Mouse (Mus musculus) heart, embryonic 15.5 days (tissue): ENCODE data around the gene Gdnf. TPM values are rescaled to one million over a fixed set of nuclear protein-coding genes. Genes with fewer than 3 reads are reported as not detected.

ENCODE experiments used
- ATAC-seq: fragments of 200-750 bp; cut with Nextera tagmentation; replicated peaks from 2 replicates; pipeline ENCODE4 v1.8.0; 2017; ENCODE audit warnings: low read depth, moderate TSS enrichment; ENCODE audit not compliant: insufficient number of reproducible peaks, insufficient read depth, low FRiP score
- H3K27ac ChIP-seq: fragments of 300-500 bp; sonication (generic); 2 replicates; pipeline ENCODE4 v1.5.1; 2015; ENCODE audit warnings: mild to moderate bottlenecking, inconsistent platforms
- H3K27me3 ChIP-seq: fragments of 300-500 bp; sonication (generic); 2 replicates; pipeline ENCODE4 v1.6.1; 2015; ENCODE audit warnings: inconsistent platforms
- H3K36me3 ChIP-seq: fragments of 300-500 bp; sonication (generic); 2 replicates; pipeline ENCODE4 v1.6.1; 2015; ENCODE audit warnings: mild to moderate bottlenecking, inconsistent platforms
- H3K4me1 ChIP-seq: fragments of 300-500 bp; sonication (generic); replicated peaks from 2 replicates; pipeline ENCODE4 v1.6.1; 2015; ENCODE audit warnings: inconsistent platforms
- H3K4me2 ChIP-seq: fragments of 300-500 bp; sonication (generic); 2 replicates; pipeline ENCODE4 v1.6.1; 2015; ENCODE audit warnings: inconsistent platforms, mild to moderate bottlenecking, moderate library complexity
- H3K4me3 ChIP-seq: fragments of 300-500 bp; sonication (generic); 2 replicates; pipeline ENCODE4 v1.5.1; 2015; ENCODE audit warnings: mild to moderate bottlenecking, inconsistent platforms
- H3K9ac ChIP-seq: fragments of 300-500 bp; sonication (generic); 2 replicates; pipeline ENCODE4 v1.6.1; 2015; ENCODE audit warnings: mild to moderate bottlenecking, inconsistent platforms
- H3K9me3 ChIP-seq: fragments of 300-500 bp; sonication (generic); replicated peaks from 2 replicates; pipeline ENCODE4 v1.6.1; 2016; ENCODE audit warnings: inconsistent platforms
- WGBS: fragments of 180-500 bp; shearing (Covaris S2); methylation state at CpG from one replicate; pipeline ENCODE4 v1.1.7; 2015; ENCODE audit warnings: mixed read lengths; 5-methylcytosine and 5-hydroxymethylcytosine counted together
- polyA plus RNA-seq: library from polyadenylated mRNA; unstranded; fragments of >200 nt; fragmentation: Nextera tagmentation; extraction: Ambion mirVana; gene quantifications from 2 replicates; pipeline ENCODE4 v1.2.1, GENCODE M21; 2015

Gene Gdnf
- polyA plus RNA-seq, 1 experiment from 2014 or later: 0.21 TPM

- no peak overlapping the region for H3K27ac ChIP-seq
- no peaks in the 10 kb centered on the region for H3K27me3 ChIP-seq
- WGBS: 71% methylated on average over 5 of the region's 5 CpGs
- H3K4me2 ChIP-seq: no peak overlapping the region
- H3K4me1 ChIP-seq: no peaks in the 10 kb centered on the region
- H3K9ac ChIP-seq: no peak overlapping the region
- no peak overlapping the region for H3K4me3 ChIP-seq
- ATAC-seq: no peak
- H3K36me3 ChIP-seq: no peaks in the 10 kb centered on the region
- no peaks in the 10 kb centered on the region for H3K9me3 ChIP-seq
These were observed 52.7 kb downstream of the Gdnf start for GRCm38 (mm10) chr15:7863328-7863727.

- ATAC-seq: no peak
- 89% methylated on average over 3 of the region's 3 CpGs for WGBS
- H3K4me3 ChIP-seq: no peak overlapping the region
- no peak overlapping the region for H3K4me2 ChIP-seq
- no peaks in the 10 kb centered on the region for H3K36me3 ChIP-seq
- no peaks in the 10 kb centered on the region for H3K4me1 ChIP-seq
- H3K27me3 ChIP-seq: no peaks in the 10 kb centered on the region
- H3K27ac ChIP-seq: no peak overlapping the region
- no peak overlapping the region for H3K9ac ChIP-seq
- no peaks in the 10 kb centered on the region for H3K9me3 ChIP-seq
These were observed 54.7 kb downstream of the Gdnf start for GRCm38 (mm10) chr15:7865305-7865704.

- Histone ChIP-seq H3K4me3 (no peak overlapping the region), H3K27me3 (no peaks in the 10 kb centered on the region), H3K27ac (no peak overlapping the region), H3K9ac (no peak overlapping the region), H3K4me2 (no peak overlapping the region), H3K36me3 (no peaks in the 10 kb centered on the region), H3K4me1 (peaks cover under 1% of the 10 kb centered on the region; the same call in 1 of the 2 replicates), H3K9me3 (no peaks in the 10 kb centered on the region)
- ATAC-seq: no peak
- WGBS: 66% methylated on average over 5 of the region's 5 CpGs
These were observed 61.8 kb downstream of the Gdnf start for GRCm38 (mm10) chr15:7872473-7872872.

- Histone ChIP-seq H3K4me2 (no peak overlapping the region), H3K36me3 (no peaks in the 10 kb centered on the region), H3K9me3 (no peaks in the 10 kb centered on the region), H3K9ac (no peak overlapping the region), H3K4me3 (no peak overlapping the region), H3K27me3 (no peaks in the 10 kb centered on the region), H3K4me1 (peaks cover 4% of the 10 kb centered on the region; the same call in 1 of the 2 replicates), H3K27ac (no peak overlapping the region)
- ATAC-seq: no peak
- 69% methylated on average over 6 of the region's 6 CpGs for WGBS
These were observed 65.2 kb downstream of the Gdnf start for GRCm38 (mm10) chr15:7875879-7876278.

GRCm38 (mm10) chr15:7877560-7878467, 67.2 kb downstream of the Gdnf start:
- H3K27ac ChIP-seq: no peak overlapping the region
- no peak overlapping the region for H3K9ac ChIP-seq
- 55% methylated on average over 22 of the region's 22 CpGs for WGBS
- peak overlapping the region; percentile 30 for H3K4me2 ChIP-seq
- no peak overlapping the region for H3K4me3 ChIP-seq
- no peaks in the 10 kb centered on the region for H3K9me3 ChIP-seq
- no peak; the same call in 1 of the 2 replicates for ATAC-seq
- H3K27me3 ChIP-seq: no peaks in the 10 kb centered on the region
- H3K36me3 ChIP-seq: 0 out of 2 replicates have a peak, but pooled peaks cover 4% of the 10 kb centered on the region
- peaks cover 4% of the 10 kb centered on the region; the same call in 1 of the 2 replicates for H3K4me1 ChIP-seq

- no peaks in the 10 kb centered on the region for H3K9me3 ChIP-seq
- peaks cover 4% of the 10 kb centered on the region; the same call in 1 of the 2 replicates for H3K4me1 ChIP-seq
- ATAC-seq: no peak
- H3K27me3 ChIP-seq: no peaks in the 10 kb centered on the region
- WGBS: 89% methylated on average over 10 of the region's 10 CpGs
- 0 out of 2 replicates have a peak, but pooled peaks cover 7% of the 10 kb centered on the region for H3K36me3 ChIP-seq
- H3K4me2 ChIP-seq: no peak overlapping the region
- H3K9ac ChIP-seq: no peak overlapping the region
- H3K4me3 ChIP-seq: no peak overlapping the region
- H3K27ac ChIP-seq: no peak overlapping the region
These were observed 68.2 kb downstream of the Gdnf start for GRCm38 (mm10) chr15:7878861-7879260.

- H3K27ac ChIP-seq: no peak overlapping the region
- no peak overlapping the region for H3K4me2 ChIP-seq
- H3K4me3 ChIP-seq: no peak overlapping the region
- H3K27me3 ChIP-seq: no peaks in the 10 kb centered on the region
- H3K9me3 ChIP-seq: no peaks in the 10 kb centered on the region
- peaks cover 4% of the 10 kb centered on the region; the same call in 1 of the 2 replicates for H3K4me1 ChIP-seq
- H3K36me3 ChIP-seq: 0 out of 2 replicates have a peak, but pooled peaks cover 7% of the 10 kb centered on the region
- ATAC-seq: no peak
- 76% methylated on average over 7 of the region's 7 CpGs for WGBS
- H3K9ac ChIP-seq: no peak overlapping the region
These were observed 69.3 kb downstream of the Gdnf start for GRCm38 (mm10) chr15:7879956-7880355.

- Histone ChIP-seq H3K9ac (no peak overlapping the region), H3K4me3 (no peak overlapping the region), H3K9me3 (no peaks in the 10 kb centered on the region), H3K27ac (no peak overlapping the region), H3K4me2 (no peak overlapping the region), H3K36me3 (0 out of 2 replicates have a peak, but pooled peaks cover 7% of the 10 kb centered on the region), H3K4me1 (no peaks in the 10 kb centered on the region), H3K27me3 (no peaks in the 10 kb centered on the region)
- WGBS: 92% methylated on average over 11 of the region's 11 CpGs
- no peak for ATAC-seq
These were observed 73.5 kb downstream of the Gdnf start for GRCm38 (mm10) chr15:7884181-7884580.

GRCm38 (mm10) chr15:7885106-7885505, 74.5 kb downstream of the Gdnf start:
- no peak overlapping the region for H3K4me3 ChIP-seq
- H3K9me3 ChIP-seq: no peaks in the 10 kb centered on the region
- H3K4me2 ChIP-seq: no peak overlapping the region
- no peak overlapping the region for H3K9ac ChIP-seq
- ATAC-seq: no peak
- no peak overlapping the region for H3K27ac ChIP-seq
- WGBS: 69% methylated on average over 10 of the region's 10 CpGs
- 0 out of 2 replicates have a peak, but pooled peaks cover 7% of the 10 kb centered on the region for H3K36me3 ChIP-seq
- H3K27me3 ChIP-seq: no peaks in the 10 kb centered on the region
- H3K4me1 ChIP-seq: no peaks in the 10 kb centered on the region

GRCm38 (mm10) chr15:7886591-7886990, 75.9 kb downstream of the Gdnf start:
- ATAC-seq: no peak
- Histone ChIP-seq H3K27ac (no peak overlapping the region), H3K36me3 (0 out of 2 replicates have a peak, but pooled peaks cover 7% of the 10 kb centered on the region), H3K9me3 (no peaks in the 10 kb centered on the region), H3K9ac (no peak overlapping the region), H3K4me3 (no peak overlapping the region), H3K27me3 (no peaks in the 10 kb centered on the region), H3K4me1 (peaks cover 6% of the 10 kb centered on the region), H3K4me2 (no peak overlapping the region)
- WGBS: 66% methylated on average over 8 of the region's 8 CpGs
